ENCODE assay signal across 8 mouse cellular contexts in genomic region chr11:76671871-76672475, GRCm38 (mm10). TPM values are rescaled to one million over a fixed set of nuclear protein-coding genes. Genes with fewer than 3 reads are reported as not detected.
DNase-seq lines count a peak whose midpoint lies in the region; ATAC-seq and TF ChIP-seq lines count a peak whose summit lies in the region.

Gene Bhlha9, plus strand, starts transcription at chr11:76672470.

- H3K27ac ChIP-seq in left cerebral cortex, adult 2 months: peak within 1 kb of the TSS; percentile 73
- no peak within 1 kb of the TSS for H3K27ac ChIP-seq in hindbrain, embryonic 11.5 days (ENCODE audit: low read depth, low read length)
- H3K27ac ChIP-seq in midbrain, embryonic 16.5 days (ENCODE audit: low read length): no peak within 1 kb of the TSS

- peak within 1 kb of the TSS; percentile 45 for H3K4me3 ChIP-seq in left cerebral cortex, adult 2 months
- H3K4me3 ChIP-seq in hindbrain, embryonic 11.5 days (ENCODE audit: low read depth, low read length): peak within 1 kb of the TSS; percentile 34
- H3K4me3 ChIP-seq in midbrain, embryonic 16.5 days (ENCODE audit: low read depth, low read length): peak within 1 kb of the TSS; percentile 44

- peak within 1 kb of the TSS; percentile 28; the same call in 1 of the 2 replicates for H3K9ac ChIP-seq in hindbrain, embryonic 11.5 days (ENCODE audit: low read depth, low read length)
- peak within 1 kb of the TSS; percentile 80 for H3K9ac ChIP-seq in midbrain, embryonic 16.5 days (ENCODE audit: low read depth, low read length)

- H3K4me1 ChIP-seq in hindbrain, embryonic 11.5 days (replicated peaks; ENCODE audit: control insufficient read depth, insufficient read depth, low read length): no peaks in the 10 kb centered on the region
- peaks cover 5% of the 10 kb centered on the region for H3K4me1 ChIP-seq in midbrain, embryonic 16.5 days (ENCODE audit: control insufficient read depth, insufficient read depth, low read length)

- peaks cover 51% of the 10 kb centered on the region for H3K27me3 ChIP-seq in hindbrain, embryonic 11.5 days (ENCODE audit: control insufficient read depth, insufficient read depth, low read length)
- H3K27me3 ChIP-seq in midbrain, embryonic 16.5 days (ENCODE audit: control insufficient read depth, insufficient read depth, low read depth, low read length): peaks cover 31% of the 10 kb centered on the region

- H3K9me3 ChIP-seq in hindbrain, embryonic 11.5 days (ENCODE audit: control insufficient read depth, low read length): no peaks in the 10 kb centered on the region
- no peaks in the 10 kb centered on the region for H3K9me3 ChIP-seq in midbrain, embryonic 16.5 days (replicated peaks; ENCODE audit: control insufficient read depth, low read length, poor library complexity, severe bottlenecking)

- peak within 1 kb of the TSS; percentile 58 for H3K4me2 ChIP-seq in hindbrain, embryonic 11.5 days (replicated peaks; ENCODE audit: low read depth, low read length)
- H3K4me2 ChIP-seq in midbrain, embryonic 16.5 days (ENCODE audit: low read length): peak within 1 kb of the TSS; percentile 88

- DNase-seq in left cerebral cortex, adult 2 months (ENCODE audit: extremely low spot score in 1 of 2, low spot score in 2 of 2): no peak
- no peak for DNase-seq in left cerebral cortex, postnatal 25 days (ENCODE audit: low spot score in 2 of 2)
- DNase-seq in cerebellum, adult 9-10 months: peak; percentile 80
- no peak for DNase-seq in hindbrain, embryonic 11.5 days (ENCODE audit: low spot score)
- no peak for DNase-seq in frontal cortex, postnatal 14 days (ENCODE audit: low spot score in 2 of 2)
- no peak for DNase-seq in layer of hippocampus, postnatal 25 days (ENCODE audit: extremely low spot score in 1 of 2, low spot score in 1 of 2)
- DNase-seq in spleen, postnatal 10 days (ENCODE audit: low spot score in 2 of 2): no peak

- H3K36me3 ChIP-seq in hindbrain, embryonic 11.5 days (ENCODE audit: control insufficient read depth, insufficient read depth, low read length): no peaks in the 10 kb centered on the region
- H3K36me3 ChIP-seq in midbrain, embryonic 16.5 days (ENCODE audit: control insufficient read depth, insufficient read depth, low read length): no peaks in the 10 kb centered on the region

- no peak for ATAC-seq in hindbrain, embryonic 11.5 days (ENCODE audit: low FRiP score)
- no peak for ATAC-seq in midbrain, embryonic 16.5 days

- intact Hi-C loops in left cerebral cortex, adult 2 months (cut with DNase I): loop anchor here (10.0 kb wide), 1 partner anchor 223 kb away; no protein-coding TSS in a partner anchor
- intact Hi-C loops in left cerebral cortex, postnatal 25 days (cut with DNase I): no loop called here

- WGBS in hindbrain, embryonic 11.5 days: 58% methylated on average over 15 of the region's 15 CpGs
- WGBS in midbrain, embryonic 16.5 days: 55% methylated on average over 15 of the region's 15 CpGs

- TF ChIP-seq CTCF in left cerebral cortex, adult 2 months (IDR thresholded peaks at IDR 0.05): no peak

RNA-seq across cellular contexts. Expression of gene Bhlha9, which starts in this region (rescaled TPM):
- 1 to 10 TPM; 3.2 to 3.8 TPM for total RNA-seq in left cerebral cortex, adult 2 months (2021)
- 1 to 10 TPM; 3.4 to 3.7 TPM for total RNA-seq in left cerebral cortex, postnatal 25 days (2021)
- 0.19 TPM in 1 of 2 replicates, not detected in the other for polyA plus RNA-seq in hindbrain, embryonic 11.5 days (2014; fragmentation: Nextera tagmentation; extraction: Ambion mirVana)
- 1.3 and 1.9 TPM in 2 replicates for polyA plus RNA-seq in midbrain, embryonic 16.5 days (2015; fragmentation: Nextera tagmentation; extraction: Ambion mirVana)
- total RNA-seq in layer of hippocampus, postnatal 25 days (2021): 1 to 10 TPM; 5.4 TPM
